Mouse (Mus musculus) retina, embryonic 14.5 days (tissue): ENCODE results near the gene St14.

Experiments
- DNase-seq: peaks from one replicate; pipeline ENCODE4 v3.0.0-alpha.2; 2015; ENCODE audit warnings: low spot score

Gene St14

GRCm38 (mm10) chr9:31122464-31123030, 9.1 kb downstream of the St14 start:
- peak; percentile 37 for DNase-seq

GRCm38 (mm10) chr9:31120533-31120915, 11.1 kb downstream of the St14 start:
- no peak for DNase-seq

GRCm38 (mm10) chr9:31119882-31120532, 11.6 kb downstream of the St14 start:
- no peak for DNase-seq

- no peak for DNase-seq
Observed at GRCm38 (mm10) chr9:31119405-31119804, 12.2 kb downstream of the St14 start.

GRCm38 (mm10) chr9:31118520-31119298, 12.9 kb downstream of the St14 start:
- peak; percentile 50 for DNase-seq

GRCm38 (mm10) chr9:31117488-31117887, 14.2 kb downstream of the St14 start:
- no peak for DNase-seq

GRCm38 (mm10) chr9:31117088-31117487, 14.6 kb downstream of the St14 start:
- no peak for DNase-seq

GRCm38 (mm10) chr9:31115586-31115985, 16.1 kb downstream of the St14 start:
- no peak for DNase-seq

GRCm38 (mm10) chr9:31108464-31108863, 23.2 kb downstream of the St14 start:
- no peak for DNase-seq

GRCm38 (mm10) chr9:31098118-31098517, 33.5 kb downstream of the St14 start:
- no peak for DNase-seq

- no peak for DNase-seq
Observed at GRCm38 (mm10) chr9:31097088-31098082, 34.3 kb downstream of the St14 start.

GRCm38 (mm10) chr9:31092833-31093195, 38.8 kb downstream of the St14 start:
- DNase-seq = no peak

- no peak for DNase-seq
Observed at GRCm38 (mm10) chr9:31092111-31092832, 39.4 kb downstream of the St14 start.

- no peak for DNase-seq
Observed at GRCm38 (mm10) chr9:31091162-31091581, 40.5 kb downstream of the St14 start.

GRCm38 (mm10) chr9:31090081-31091023, 41.3 kb downstream of the St14 start:
- DNase-seq = no peak

- DNase-seq = no peak
Observed at GRCm38 (mm10) chr9:31089541-31089940, 42.1 kb downstream of the St14 start.

- DNase-seq = no peak
Observed at GRCm38 (mm10) chr9:31088883-31089282, 42.8 kb downstream of the St14 start.

- DNase-seq = no peak
Observed at GRCm38 (mm10) chr9:31088116-31088515, 43.5 kb downstream of the St14 start.

- no peak for DNase-seq
Observed at GRCm38 (mm10) chr9:31087466-31087865, 44.2 kb downstream of the St14 start.

- DNase-seq = no peak
Observed at GRCm38 (mm10) chr9:31086754-31087145, 44.9 kb downstream of the St14 start.
